ENCODE assay signal across 8 mouse cellular contexts in genomic region chr8:18345322-18345721, GRCm38 (mm10).
DNase-seq lines count a peak whose midpoint lies in the region; ATAC-seq lines count a peak whose summit lies in the region.

No protein-coding gene starts in this region.

- no peak overlapping the region for H3K4me2 ChIP-seq in forebrain, embryonic 11.5 days (ENCODE audit: low read depth, low read length, severe bottlenecking)
- no peak overlapping the region for H3K4me2 ChIP-seq in neural tube, embryonic 15.5 days

- no peaks in the 10 kb centered on the region for H3K27me3 ChIP-seq in forebrain, embryonic 11.5 days (ENCODE audit: control insufficient read depth, insufficient read depth, low read length)
- H3K27me3 ChIP-seq in neural tube, embryonic 15.5 days (replicated peaks): no peaks in the 10 kb centered on the region

- H3K4me1 ChIP-seq in forebrain, embryonic 11.5 days (replicated peaks; ENCODE audit: control insufficient read depth, insufficient read depth, low read length): no peaks in the 10 kb centered on the region
- H3K4me1 ChIP-seq in neural tube, embryonic 15.5 days: no peaks in the 10 kb centered on the region

- peak; percentile 85 for ATAC-seq in forebrain, embryonic 11.5 days (replicated peaks; ENCODE audit: low FRiP score)
- peak; percentile 78; the same call in 1 of the 2 replicates for ATAC-seq in neural tube, embryonic 15.5 days (ENCODE audit: low FRiP score)

- no peaks in the 10 kb centered on the region for H3K9me3 ChIP-seq in forebrain, embryonic 11.5 days (ENCODE audit: control insufficient read depth, low read length)
- no peaks in the 10 kb centered on the region for H3K9me3 ChIP-seq in neural tube, embryonic 15.5 days (replicated peaks)

- peak; percentile 5 for DNase-seq in thymus, postnatal 14 days
- no peak for DNase-seq in thymus, adult 18-20 months
- DNase-seq in c-Kit-positive CD71-negative TER-119-negative erythroid progenitor cells, embryonic 14.5 days (ENCODE audit: low read depth): peak; percentile 22
- peak; percentile 74 for DNase-seq in forebrain, embryonic 11.5 days (ENCODE audit: low spot score)
- peak; percentile 45 for DNase-seq in kidney, adult 18-20 months
- peak; percentile 53 to 65 for DNase-seq in left cerebral cortex, postnatal 25 days (ENCODE audit: low spot score in 2 of 2)
- DNase-seq in spleen, postnatal 4 days (ENCODE audit: low spot score in 2 of 2): no peak

- H3K4me3 ChIP-seq in forebrain, embryonic 11.5 days (ENCODE audit: low read depth, low read length): no peak overlapping the region
- H3K4me3 ChIP-seq in neural tube, embryonic 15.5 days (replicated peaks): no peak overlapping the region

- no peak overlapping the region for H3K27ac ChIP-seq in forebrain, embryonic 11.5 days (ENCODE audit: low read depth, low read length)
- no peak overlapping the region for H3K27ac ChIP-seq in neural tube, embryonic 15.5 days (replicated peaks)

- no peak overlapping the region for H3K9ac ChIP-seq in forebrain, embryonic 11.5 days (ENCODE audit: low read length)
- no peak overlapping the region for H3K9ac ChIP-seq in neural tube, embryonic 15.5 days (replicated peaks)

- no peaks in the 10 kb centered on the region for H3K36me3 ChIP-seq in forebrain, embryonic 11.5 days (ENCODE audit: control insufficient read depth, insufficient read depth, low read length)
- no peaks in the 10 kb centered on the region for H3K36me3 ChIP-seq in neural tube, embryonic 15.5 days

- WGBS in forebrain, embryonic 11.5 days: 36% methylated on average over 6 of the region's 6 CpGs
- WGBS in neural tube, embryonic 15.5 days: 20% methylated on average over 6 of the region's 6 CpGs

- intact Hi-C loops in left cerebral cortex, postnatal 25 days (cut with DNase I): loop anchor here (5.0 kb wide), 1 partner anchor 773 kb away; no protein-coding TSS in a partner anchor

Comparison
In these comparisons a context has a peak if more than half of its experiments do, and no peak if none do; other contexts are left out.
1. DNase-seq: peak in thymus, postnatal 14 days (single experiment), c-Kit-positive CD71-negative TER-119-negative erythroid progenitor cells, embryonic 14.5 days (single experiment), forebrain, embryonic 11.5 days (single experiment), kidney, adult 18-20 months (single experiment) and left cerebral cortex, postnatal 25 days (2 of 2); none in thymus, adult 18-20 months (0 of 2) and spleen, postnatal 4 days (0 of 2).